8 mouse cellular contexts compared by ENCODE assay signal in genomic region chr4:132180710-132181109, GRCm38 (mm10). TPM values are rescaled to one million over a fixed set of nuclear protein-coding genes. Genes with fewer than 3 reads are reported as not detected.
DNase-seq lines count a peak whose midpoint lies in the region; ATAC-seq lines count a peak whose summit lies in the region.

No protein-coding gene starts in this region.

- peaks cover 6% of the 10 kb centered on the region for H3K36me3 ChIP-seq in heart, embryonic 11.5 days (ENCODE audit: control insufficient read depth, insufficient read depth, low read length)
- peaks cover 28% of the 10 kb centered on the region for H3K36me3 ChIP-seq in forebrain, embryonic 15.5 days

- H3K4me1 ChIP-seq in heart, embryonic 11.5 days (ENCODE audit: control insufficient read depth, insufficient read depth, low read length), result no peaks in the 10 kb centered on the region
- H3K4me1 ChIP-seq in forebrain, embryonic 15.5 days, result no peaks in the 10 kb centered on the region

- DNase-seq in heart, postnatal 36 days, result peak; percentile 25 to 42
- DNase-seq in ovary, postnatal 14 days (ENCODE audit: low spot score), result peak; percentile 25
- DNase-seq in ovary, adult 18-20 months (ENCODE audit: low spot score), result no peak
- DNase-seq in adrenal gland, postnatal 25 days, result peak; percentile 38
- DNase-seq in kidney, postnatal 4 days, result peak; percentile 73 to 76
- DNase-seq in thymus, postnatal 36 days, result peak; percentile 24 to 29

- H3K27ac ChIP-seq in heart, embryonic 11.5 days (ENCODE audit: low read depth, low read length), result no peak overlapping the region
- H3K27ac ChIP-seq in forebrain, embryonic 15.5 days (replicated peaks), result no peak overlapping the region

- intact Hi-C loops in heart, postnatal 36 days (cut with DNase I), result no loop called here

- 76% methylated on average over 9 of the region's 9 CpGs for WGBS in heart, embryonic 11.5 days (ENCODE audit: insufficient replicate concordance)
- WGBS in forebrain, embryonic 15.5 days, result 72% methylated on average over 9 of the region's 9 CpGs

- ATAC-seq in heart, embryonic 11.5 days (replicated peaks; ENCODE audit: insufficient number of reproducible peaks, low FRiP score, low TSS enrichment), result no peak
- no peak for ATAC-seq in forebrain, embryonic 15.5 days (replicated peaks)

- no peak overlapping the region for H3K4me3 ChIP-seq in heart, embryonic 11.5 days (ENCODE audit: low read depth, low read length)
- no peak overlapping the region for H3K4me3 ChIP-seq in forebrain, embryonic 15.5 days

- no peak overlapping the region for H3K9ac ChIP-seq in heart, embryonic 11.5 days (ENCODE audit: low read depth, low read length)
- no peak overlapping the region for H3K9ac ChIP-seq in forebrain, embryonic 15.5 days (replicated peaks)

- no peak overlapping the region for H3K4me2 ChIP-seq in heart, embryonic 11.5 days
- H3K4me2 ChIP-seq in forebrain, embryonic 15.5 days (replicated peaks), result no peak overlapping the region

- H3K9me3 ChIP-seq in heart, embryonic 11.5 days (replicated peaks; ENCODE audit: control insufficient read depth, low read length), result no peaks in the 10 kb centered on the region
- no peaks in the 10 kb centered on the region for H3K9me3 ChIP-seq in forebrain, embryonic 15.5 days

- no peaks in the 10 kb centered on the region for H3K27me3 ChIP-seq in heart, embryonic 11.5 days (ENCODE audit: control insufficient read depth, insufficient read depth, low read length)
- H3K27me3 ChIP-seq in forebrain, embryonic 15.5 days, result no peaks in the 10 kb centered on the region

RNA-seq across cellular contexts. Expression of gene Ythdf2, which starts 31.4 kb away (rescaled TPM):
- total RNA-seq in heart, postnatal 36 days (2021), result 10 to 100 TPM; 27.6 to 30.5 TPM
- polyA plus RNA-seq in heart, embryonic 11.5 days (2014; fragmentation: Nextera tagmentation; extraction: Ambion mirVana), result 72.5 and 77.9 TPM in 2 replicates
- total RNA-seq in adrenal gland, postnatal 25 days (2021), result 50.8 and 51.0 TPM in 2 replicates
- polyA plus RNA-seq in forebrain, embryonic 15.5 days (2015; fragmentation: Nextera tagmentation; extraction: Ambion mirVana), result 151 and 160 TPM in 2 replicates

RNA-seq across cellular contexts. Expression of gene Oprd1, which starts 36.4 kb away (rescaled TPM):
- total RNA-seq in heart, postnatal 36 days (2021), result under 1 TPM; 0.27 to 0.44 TPM
- polyA plus RNA-seq in heart, embryonic 11.5 days (2014; fragmentation: Nextera tagmentation; extraction: Ambion mirVana), result 0.53 and 1.3 TPM in 2 replicates
- 1.1 TPM in 2 replicates for total RNA-seq in adrenal gland, postnatal 25 days (2021)
- polyA plus RNA-seq in forebrain, embryonic 15.5 days (2015; fragmentation: Nextera tagmentation; extraction: Ambion mirVana), result 0.11 and 0.17 TPM in 2 replicates
